Mouse (Mus musculus) liver, embryonic 16.5 days (tissue): Measurements from ENCODE around the gene Pagr1a. TPM values are rescaled to one million over a fixed set of nuclear protein-coding genes. Genes with fewer than 3 reads are reported as not detected.
A peak's percentile ranks its signal among the peaks of the same experiment; 100 is the strongest.

Experiments used
- ATAC-seq: fragments of 200-750 bp; cut with Nextera tagmentation; 2 replicates; pipeline ENCODE4 v1.8.0; 2017; ENCODE audit warnings: low read depth, mild to moderate bottlenecking, moderate number of reproducible peaks, moderate library complexity
- H3K27ac ChIP-seq: fragments of 300-500 bp; sonication (generic); 2 replicates; pipeline ENCODE4 v1.5.1; 2014; ENCODE audit warnings: mild to moderate bottlenecking, low read length
- H3K27me3 ChIP-seq: fragments of 300-500 bp; sonication (generic); 2 replicates; pipeline ENCODE4 v1.6.1; 2014; ENCODE audit warnings: low read depth, low read length, mixed read lengths; ENCODE audit not compliant: control insufficient read depth, insufficient read depth
- H3K36me3 ChIP-seq: fragments of 300-500 bp; sonication (generic); 2 replicates; pipeline ENCODE4 v1.6.1; 2014; ENCODE audit warnings: mild to moderate bottlenecking; ENCODE audit not compliant: control insufficient read depth, insufficient read depth
- H3K4me1 ChIP-seq: fragments of 300-500 bp; sonication (generic); 2 replicates; pipeline ENCODE4 v1.6.1; 2014; ENCODE audit warnings: low read depth, low read length, mixed read lengths; ENCODE audit not compliant: control insufficient read depth
- H3K4me2 ChIP-seq: fragments of 300-500 bp; sonication (generic); 2 replicates; pipeline ENCODE4 v1.6.1; 2014; ENCODE audit warnings: low read depth, low read length, mixed read lengths
- H3K4me3 ChIP-seq: fragments of 300-500 bp; sonication (generic); 2 replicates; pipeline ENCODE4 v1.5.1; 2014; ENCODE audit warnings: low read depth, mild to moderate bottlenecking, low read length
- H3K9ac ChIP-seq: fragments of 300-500 bp; sonication (generic); 2 replicates; pipeline ENCODE4 v1.6.1; 2014; ENCODE audit warnings: low read depth, low read length
- H3K9me3 ChIP-seq: fragments of 300-500 bp; sonication (generic); replicated peaks from 2 replicates; pipeline ENCODE4 v1.6.1; 2016; ENCODE audit warnings: low read length; ENCODE audit not compliant: control insufficient read depth
- WGBS: fragments of 180-500 bp; shearing (Covaris S2); extraction: QIAGEN DNeasy Blood & Tissue Kit; methylation state at CpG from one replicate; pipeline ENCODE4 v1.1.7; 2014; ENCODE audit not compliant: insufficient replicate concordance; 5-methylcytosine and 5-hydroxymethylcytosine counted together
- polyA plus RNA-seq: library from polyadenylated mRNA; unstranded; fragments of >200 nt; fragmentation: Nextera tagmentation; extraction: Ambion mirVana; gene quantifications from 2 replicates; pipeline ENCODE4 v1.2.1, GENCODE M21; 2015

The Pagr1a gene
- polyA plus RNA-seq, 1 experiment from 2014 or later = 24.3 TPM

DNA sequence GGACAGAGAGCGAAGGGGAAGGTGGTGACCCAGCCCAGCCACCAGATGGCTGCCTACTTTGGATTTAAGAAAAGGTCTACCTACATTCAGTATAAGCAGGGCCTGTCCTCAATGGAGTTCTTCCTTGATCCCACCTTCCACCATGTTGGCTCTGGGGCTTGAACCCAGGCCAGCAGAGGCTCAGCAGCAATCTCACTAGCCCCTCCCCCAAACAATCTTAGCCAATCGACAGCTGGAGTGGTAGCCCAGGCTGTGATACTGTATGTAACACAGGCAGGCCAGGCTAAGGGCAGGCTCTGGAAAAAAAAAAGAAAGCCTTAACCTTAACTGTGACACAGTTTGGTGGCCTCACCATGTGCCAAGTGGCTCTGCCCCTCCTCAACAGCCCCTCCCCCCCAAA is 5.4 kb downstream of the Pagr1a start:
- Histone ChIP-seq H3K36me3 (peaks cover 9% of the 10 kb centered on the region; the same call in 1 of the 2 replicates), H3K9me3 (no peaks in the 10 kb centered on the region), H3K4me1 (peaks cover 50% of the 10 kb centered on the region), H3K4me3 (no peak overlapping the region), H3K27me3 (no peaks in the 10 kb centered on the region), H3K27ac (no peak overlapping the region), H3K9ac (no peak overlapping the region), H3K4me2 (no peak overlapping the region)
- WGBS = 71% methylated on average over 2 of the region's 2 CpGs
- no peak for ATAC-seq

DNA sequence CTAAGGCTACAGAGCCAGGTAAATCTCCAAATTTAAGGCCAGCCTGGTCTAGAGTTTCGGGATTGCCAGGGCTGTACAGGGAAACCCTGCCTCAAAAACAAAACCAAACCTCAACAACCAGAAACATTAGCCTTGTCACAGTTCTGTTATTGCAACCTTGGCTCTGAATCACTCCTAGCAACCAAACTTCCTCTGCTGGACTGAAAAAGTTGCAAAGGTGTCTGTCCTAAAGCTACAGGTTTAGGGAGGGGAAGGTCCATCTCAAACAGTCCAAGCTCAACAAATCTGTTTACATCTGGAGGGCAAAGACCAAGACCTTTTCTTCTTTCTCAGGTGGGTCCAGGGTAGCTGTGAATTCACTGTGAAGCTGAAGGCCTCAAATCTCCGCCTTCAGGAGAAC is 6.1 kb downstream of the Pagr1a start:
- Histone ChIP-seq H3K9me3 (no peaks in the 10 kb centered on the region), H3K27me3 (no peaks in the 10 kb centered on the region), H3K9ac (no peak overlapping the region), H3K27ac (no peak overlapping the region), H3K4me1 (peaks cover 50% of the 10 kb centered on the region), H3K36me3 (peaks cover 9% of the 10 kb centered on the region; the same call in 1 of the 2 replicates), H3K4me3 (no peak overlapping the region), H3K4me2 (no peak overlapping the region)
- WGBS = 74% methylated on average over 2 of the region's 2 CpGs
- ATAC-seq = no peak

DNA sequence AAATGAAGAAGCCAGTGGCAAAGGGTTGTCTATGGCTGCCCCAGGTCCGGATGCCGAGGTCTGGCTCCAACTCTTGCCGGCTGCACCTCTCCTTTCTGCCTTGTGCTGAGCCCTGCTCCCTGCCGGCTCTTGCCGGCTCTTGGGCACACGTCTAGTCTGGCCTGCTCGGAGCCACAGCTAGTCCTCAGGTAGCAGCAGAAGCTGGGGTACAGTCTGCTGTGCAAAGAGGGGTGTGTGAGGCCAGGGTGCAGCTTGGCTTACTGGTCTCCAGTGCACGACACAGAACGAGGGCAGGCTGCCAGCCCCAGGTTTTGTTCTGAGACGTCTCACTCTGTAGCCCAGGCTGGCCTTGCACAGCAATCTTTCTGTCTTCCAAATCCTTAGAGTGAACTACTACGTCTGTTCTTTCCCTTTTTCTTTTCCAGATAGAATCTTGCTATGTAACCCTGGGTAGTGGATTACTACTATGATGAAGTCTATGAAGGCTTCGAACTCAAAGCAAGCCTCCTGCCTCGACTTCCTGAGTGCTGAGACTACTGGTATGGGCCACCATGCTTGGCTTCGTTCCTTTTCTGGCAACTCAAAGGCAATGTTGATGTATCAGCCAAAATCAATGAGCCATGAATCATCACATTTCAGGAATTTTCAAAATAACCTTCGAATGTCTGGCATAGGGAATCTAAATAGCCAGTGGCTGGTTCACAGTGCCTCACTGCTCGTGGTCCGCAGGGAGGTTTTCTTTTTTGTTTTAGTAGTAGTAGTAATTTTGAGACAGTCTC is 7.7 kb downstream of the Pagr1a start:
- H3K4me1 ChIP-seq = peaks cover 37% of the 10 kb centered on the region
- H3K27me3 ChIP-seq = no peaks in the 10 kb centered on the region
- no peak for ATAC-seq
- H3K27ac ChIP-seq = peak overlapping the region; percentile 87
- H3K4me3 ChIP-seq = no peak overlapping the region
- 76% methylated on average over 17 of the region's 17 CpGs for WGBS
- peak overlapping the region; percentile 10; the same call in 1 of the 2 replicates for H3K9ac ChIP-seq
- H3K36me3 ChIP-seq = peaks cover 6% of the 10 kb centered on the region; the same call in 1 of the 2 replicates
- H3K9me3 ChIP-seq = no peaks in the 10 kb centered on the region
- H3K4me2 ChIP-seq = 0 out of 2 replicates have a peak overlapping the region, but pooled peaks have one; percentile 49

DNA sequence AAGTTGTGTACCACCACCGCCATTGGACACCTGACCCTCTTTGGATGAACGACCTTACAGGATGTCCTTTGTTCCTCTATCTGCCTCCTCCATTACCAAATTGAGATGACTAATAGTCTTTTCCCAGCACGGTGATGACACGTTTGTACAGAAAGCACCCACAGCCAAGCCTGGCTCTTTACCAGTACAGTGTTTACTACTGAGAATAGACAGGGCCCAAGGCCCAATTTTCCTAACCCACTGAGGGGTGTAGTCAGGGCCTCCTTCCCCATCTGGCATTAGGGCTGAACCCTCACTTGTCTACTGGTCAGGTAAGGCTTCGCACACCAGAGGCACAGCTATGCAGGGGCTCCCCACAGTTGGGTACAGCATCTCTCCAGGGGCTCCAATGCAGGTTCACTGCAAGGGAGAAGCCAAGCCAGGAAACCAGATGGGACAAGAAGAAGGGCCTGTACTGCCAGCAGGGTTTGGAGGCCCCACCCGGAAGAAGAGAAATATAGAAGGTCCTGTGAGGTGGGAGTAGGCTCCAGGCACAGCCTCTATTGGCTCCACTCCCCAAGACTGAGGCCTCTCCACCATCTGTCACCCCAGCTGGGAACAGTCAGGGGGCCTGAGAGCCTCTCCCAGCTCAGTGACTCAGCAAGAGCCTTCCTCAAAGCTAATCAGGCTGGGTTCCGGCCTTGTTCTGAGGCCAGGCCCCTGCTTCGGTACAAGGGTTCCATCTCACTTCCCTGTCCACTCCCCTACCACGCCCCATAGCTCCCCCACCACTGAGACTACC is 8.7 kb downstream of the Pagr1a start:
- peak overlapping the region; percentile 87 for H3K27ac ChIP-seq
- WGBS = 33% methylated on average over 9 of the region's 9 CpGs
- peaks cover 5% of the 10 kb centered on the region; the same call in 1 of the 2 replicates for H3K36me3 ChIP-seq
- ATAC-seq = peak; percentile 92
- H3K4me2 ChIP-seq = peak overlapping the region; percentile 49
- no peaks in the 10 kb centered on the region for H3K9me3 ChIP-seq
- H3K27me3 ChIP-seq = no peaks in the 10 kb centered on the region
- H3K9ac ChIP-seq = peak overlapping the region; percentile 54
- H3K4me3 ChIP-seq = no peak overlapping the region
- H3K4me1 ChIP-seq = peaks cover 28% of the 10 kb centered on the region

DNA sequence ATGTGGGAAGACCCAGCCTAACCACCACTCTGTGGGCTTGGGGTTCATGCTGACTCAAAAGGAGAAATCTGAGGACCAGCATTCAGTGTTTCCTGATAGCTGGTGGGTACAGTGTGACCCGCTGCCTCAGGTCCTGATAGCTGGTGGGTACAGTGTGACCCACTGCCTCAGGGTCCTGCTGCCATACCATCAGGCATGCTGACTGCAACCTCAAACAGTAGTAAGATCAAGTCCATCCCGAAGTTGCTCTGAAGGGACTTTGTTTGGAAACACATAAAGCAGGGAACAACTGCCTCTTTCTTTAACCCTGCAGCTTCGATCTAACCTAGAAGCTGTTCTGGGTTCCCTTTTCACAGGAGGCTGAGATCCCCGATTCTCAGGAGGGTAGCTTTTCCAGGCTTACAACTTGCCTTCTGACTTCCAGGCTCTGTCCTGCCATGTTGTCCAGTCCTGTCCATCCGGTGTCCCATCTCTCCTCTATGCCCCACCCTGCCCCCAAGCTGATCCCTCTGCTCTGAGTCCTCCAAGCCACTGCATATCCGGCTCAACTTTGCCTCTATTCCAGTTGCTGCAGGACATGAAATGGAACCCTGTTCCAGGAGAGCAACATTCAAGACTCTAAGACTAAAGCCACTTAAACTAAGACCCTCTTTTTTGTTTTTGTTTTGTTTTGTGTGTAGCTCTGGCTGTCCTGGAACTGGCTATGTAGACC is 9.7 kb downstream of the Pagr1a start:
- 80% methylated on average over 6 of the region's 6 CpGs for WGBS
- H3K4me3 ChIP-seq = no peak overlapping the region
- H3K36me3 ChIP-seq = no peaks in the 10 kb centered on the region
- ATAC-seq = no peak
- H3K9ac ChIP-seq = no peak overlapping the region
- no peak overlapping the region for H3K4me2 ChIP-seq
- H3K27ac ChIP-seq = no peak overlapping the region
- H3K4me1 ChIP-seq = peaks cover 25% of the 10 kb centered on the region
- no peaks in the 10 kb centered on the region for H3K27me3 ChIP-seq
- no peaks in the 10 kb centered on the region for H3K9me3 ChIP-seq

DNA sequence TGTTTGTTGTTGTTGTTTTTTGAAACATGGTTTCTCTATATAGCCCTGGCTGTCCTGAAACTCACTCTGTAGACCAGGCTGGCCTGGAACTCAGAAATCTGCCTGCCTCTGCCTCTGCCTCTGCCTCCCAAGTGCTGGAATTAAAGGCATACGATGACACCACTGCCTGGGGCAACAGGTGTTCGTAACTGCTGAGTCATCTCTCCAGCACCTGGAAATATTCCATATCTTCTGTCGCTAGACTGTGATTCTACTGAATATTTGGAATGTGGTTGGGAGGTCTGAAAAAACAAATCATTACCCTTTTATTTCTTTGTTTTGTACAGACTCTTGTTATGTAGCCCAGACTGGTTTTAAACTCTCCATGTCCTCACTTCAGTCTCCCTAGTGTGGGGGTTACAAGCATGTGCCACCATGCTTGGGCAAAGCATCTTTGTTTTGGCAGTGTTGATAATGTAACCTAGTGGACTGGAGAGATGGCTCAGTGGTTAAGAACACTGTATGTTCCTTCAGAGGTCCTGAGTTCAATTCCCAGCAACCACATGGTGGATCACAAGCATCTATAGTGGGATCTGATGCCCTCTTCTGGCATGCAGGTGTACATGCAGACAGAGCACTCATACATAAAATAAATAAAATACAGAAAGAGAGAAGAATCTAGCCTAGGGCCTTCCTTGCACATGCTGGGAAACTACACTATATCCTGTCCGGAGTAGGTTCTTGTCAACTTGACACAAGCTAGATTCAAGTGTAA is 12.9 kb downstream of the Pagr1a start:
- Histone ChIP-seq H3K9me3 (no peaks in the 10 kb centered on the region), H3K36me3 (no peaks in the 10 kb centered on the region), H3K4me3 (no peak overlapping the region), H3K4me2 (no peak overlapping the region), H3K27me3 (no peaks in the 10 kb centered on the region), H3K9ac (no peak overlapping the region), H3K4me1 (peaks cover 20% of the 10 kb centered on the region), H3K27ac (no peak overlapping the region)
- no peak for ATAC-seq
- WGBS = 82% methylated on average over 4 of the region's 4 CpGs

DNA sequence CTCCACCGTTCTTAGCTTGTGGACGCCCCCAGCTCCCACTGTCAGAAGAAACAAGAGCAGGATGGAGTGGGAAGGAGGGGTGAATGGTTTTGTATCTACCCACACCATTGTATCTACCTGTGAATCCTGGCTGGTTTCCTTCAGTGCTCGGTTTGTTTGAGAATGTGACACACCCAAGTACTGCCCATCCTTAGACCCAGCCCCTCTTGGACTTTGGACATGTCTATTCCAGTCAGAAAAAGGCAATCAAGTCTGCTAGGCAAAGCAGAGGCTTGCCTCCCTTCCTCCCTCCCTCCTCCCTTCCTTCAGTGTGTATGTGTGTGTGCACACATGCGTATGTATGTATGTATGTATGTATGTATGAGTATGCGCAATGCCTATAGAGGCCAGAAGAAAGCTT is 13.5 kb downstream of the Pagr1a start:
- no peak for ATAC-seq
- H3K27me3 ChIP-seq = no peaks in the 10 kb centered on the region
- peaks cover 13% of the 10 kb centered on the region for H3K4me1 ChIP-seq
- WGBS = 70% methylated on average over 5 of the region's 5 CpGs
- no peak overlapping the region for H3K9ac ChIP-seq
- no peaks in the 10 kb centered on the region for H3K36me3 ChIP-seq
- no peak overlapping the region for H3K4me3 ChIP-seq
- H3K27ac ChIP-seq = no peak overlapping the region
- no peaks in the 10 kb centered on the region for H3K9me3 ChIP-seq
- H3K4me2 ChIP-seq = no peak overlapping the region

DNA sequence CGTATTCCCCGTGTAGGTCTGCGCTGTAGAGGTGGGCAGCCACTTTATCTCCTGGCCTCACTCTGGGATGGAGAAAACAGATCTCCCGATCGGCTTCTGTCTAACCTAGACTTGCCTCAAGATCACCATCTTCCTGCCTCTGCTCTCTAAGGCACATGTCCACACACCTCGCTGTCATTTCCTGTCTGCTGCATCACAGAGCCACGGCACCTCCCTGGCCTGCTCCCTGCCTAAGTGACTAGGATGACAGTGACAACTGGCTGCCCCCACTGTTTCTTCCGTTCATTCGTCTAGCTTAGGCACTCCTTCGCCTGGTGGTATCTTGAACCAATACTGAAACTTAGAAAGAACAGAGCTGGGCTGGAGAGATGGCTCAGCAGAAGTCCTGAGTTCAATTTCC is 17.6 kb downstream of the Pagr1a start:
- H3K4me3 ChIP-seq = no peak overlapping the region
- WGBS = 52% methylated on average over 10 of the region's 10 CpGs
- no peak overlapping the region for H3K4me2 ChIP-seq
- H3K36me3 ChIP-seq = no peaks in the 10 kb centered on the region
- no peaks in the 10 kb centered on the region for H3K9me3 ChIP-seq
- no peaks in the 10 kb centered on the region for H3K4me1 ChIP-seq
- no peak overlapping the region for H3K9ac ChIP-seq
- ATAC-seq = no peak
- no peaks in the 10 kb centered on the region for H3K27me3 ChIP-seq
- no peak overlapping the region for H3K27ac ChIP-seq
